Mouse (Mus musculus): ENCODE measurements around the gene Nxpe3.
A peak's percentile ranks its signal among the peaks of the same experiment; 100 is the strongest.
"Not testable (repeated sequence)": the region's sequence is repeated elsewhere in the genome, so short reads cannot be mapped to it uniquely, and the experiment has no call there.

Nxpe3 gene

DNA sequence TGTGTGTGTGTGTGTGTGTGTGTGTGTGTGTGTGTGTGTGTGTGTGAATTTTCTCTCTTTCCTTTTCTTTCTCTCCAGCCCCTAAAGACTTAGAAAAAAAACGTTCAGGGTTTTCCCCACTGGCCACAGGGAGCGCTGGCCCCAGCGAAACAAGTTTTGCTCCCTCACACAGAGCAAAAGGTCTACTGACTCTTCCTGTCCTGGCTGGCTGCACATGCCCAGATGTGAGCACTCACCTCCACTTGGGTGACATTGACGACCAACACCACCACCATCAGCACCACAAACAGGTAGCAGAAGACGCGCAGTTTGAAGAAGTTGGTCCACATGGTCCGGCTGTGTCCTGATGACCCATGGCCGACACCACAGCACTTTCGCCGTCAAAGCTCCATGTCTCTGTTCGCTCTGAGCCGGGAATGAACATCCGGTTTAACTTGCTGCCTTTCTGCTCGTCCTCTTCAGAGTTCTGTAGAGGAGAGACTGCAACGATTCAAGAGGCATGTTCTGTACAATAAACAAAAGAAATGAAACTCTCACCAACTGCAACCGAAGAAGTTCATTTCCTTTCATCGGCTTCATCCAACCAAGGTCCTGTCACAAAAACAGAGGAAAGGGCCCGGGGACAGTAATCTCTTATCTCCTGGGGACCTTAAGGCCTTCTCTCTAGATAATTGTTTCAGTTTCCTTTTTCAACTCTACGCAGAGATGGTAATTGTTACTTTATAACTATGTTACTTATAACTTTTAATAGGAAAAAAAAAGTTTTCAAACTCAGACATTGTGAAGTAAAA lies 4.5 kb downstream of the Nxpe3 start:
- DNase-seq (ENCODE audit: low spot score), result no peak

DNA sequence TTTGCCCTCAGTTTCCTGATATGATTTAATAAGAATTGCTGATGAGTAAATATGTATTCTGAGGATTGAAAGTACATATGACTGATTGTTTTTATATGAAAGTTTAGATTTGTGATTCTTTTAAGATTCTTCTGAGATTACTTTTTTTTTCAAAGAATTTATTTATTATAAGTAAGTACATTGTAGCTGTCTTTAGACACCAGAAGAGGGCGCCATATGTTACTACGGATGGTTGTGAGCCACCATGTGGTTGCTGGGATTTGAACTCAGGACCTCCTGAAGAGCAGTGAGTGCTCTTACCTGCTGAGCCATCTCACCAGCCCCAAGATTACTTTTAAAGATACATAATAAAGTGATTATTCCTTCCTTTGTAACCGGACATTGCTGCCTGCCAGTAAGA lies 5.6 kb downstream of the Nxpe3 start:
- no peak for DNase-seq (ENCODE audit: low spot score)

DNA sequence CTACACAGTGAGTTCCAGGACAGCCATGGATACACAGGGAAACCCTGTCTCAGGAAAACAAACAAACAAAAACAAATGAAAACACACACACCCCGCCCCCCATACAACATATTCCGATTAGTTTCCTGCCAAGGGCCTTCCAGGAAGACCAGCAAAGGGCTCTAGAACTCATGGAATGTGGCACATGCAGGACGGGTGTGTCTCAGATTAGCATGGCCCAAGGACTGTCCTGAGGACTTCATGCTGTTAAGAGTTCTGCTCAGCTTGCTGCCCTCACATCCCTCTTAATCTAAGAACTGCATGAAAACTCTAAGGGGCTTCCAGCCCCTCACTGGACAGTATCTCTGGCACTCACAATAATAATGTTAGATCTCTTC lies 6.5 kb downstream of the Nxpe3 start:
- no peak for DNase-seq (ENCODE audit: low spot score)

DNA sequence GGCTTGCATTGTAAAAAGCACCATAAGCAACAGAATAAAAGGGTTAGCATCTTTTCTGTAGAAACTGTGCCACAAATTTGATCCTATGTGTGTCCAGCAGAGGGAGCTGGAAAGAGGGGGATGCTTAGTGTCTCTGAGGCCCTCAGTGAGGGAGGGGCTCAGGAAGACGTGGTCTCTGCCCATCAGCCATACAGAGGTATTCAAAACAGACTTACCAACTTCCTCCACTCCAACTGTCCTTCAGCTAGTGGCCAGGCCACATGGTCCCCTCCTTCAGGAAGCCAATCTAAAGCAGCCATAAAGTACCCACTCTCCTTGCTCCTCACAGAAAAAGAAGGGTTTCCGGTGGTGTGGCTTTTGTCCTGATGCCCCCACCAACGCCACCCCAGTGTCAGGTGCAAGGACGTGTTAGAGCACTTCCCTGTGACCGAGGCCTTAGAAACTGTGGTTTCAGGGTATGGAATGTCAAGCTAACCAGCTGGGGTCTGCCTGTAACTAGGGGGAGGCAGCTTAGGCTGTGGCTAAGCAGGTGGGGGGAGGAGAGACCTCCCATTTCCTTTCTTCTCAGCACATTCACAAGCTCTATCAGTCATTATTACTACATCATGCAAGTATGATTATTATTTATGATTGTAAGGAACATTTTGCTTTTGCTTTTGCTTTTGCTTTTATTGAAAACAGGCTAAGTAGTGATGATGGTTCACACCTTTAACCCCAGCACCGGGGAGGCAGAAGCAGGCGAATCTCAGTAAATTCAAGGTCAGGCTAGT lies 7.1 kb downstream of the Nxpe3 start:
- DNase-seq (ENCODE audit: low spot score), result peak; percentile 42

DNA sequence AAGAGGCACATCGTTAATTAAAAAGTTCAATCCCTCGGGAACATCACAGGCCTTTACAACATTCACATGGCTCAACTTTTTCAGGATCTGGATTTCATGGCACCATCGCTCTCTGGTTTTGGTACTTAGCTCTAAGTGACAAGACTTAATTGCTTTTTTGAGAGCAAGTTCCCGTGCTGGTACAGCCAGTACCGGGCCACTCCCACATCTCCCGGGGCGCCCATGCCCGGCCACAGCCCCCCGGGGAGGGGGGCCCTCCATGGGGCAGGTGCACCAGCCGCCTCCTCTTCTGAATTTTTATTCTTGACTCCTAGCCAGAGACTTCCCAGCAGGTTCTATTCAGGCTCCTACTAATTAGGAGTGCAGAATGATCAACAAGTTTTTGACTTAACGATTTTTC lies 10.8 kb downstream of the Nxpe3 start:
- DNase-seq (ENCODE audit: low spot score), result no peak

DNA sequence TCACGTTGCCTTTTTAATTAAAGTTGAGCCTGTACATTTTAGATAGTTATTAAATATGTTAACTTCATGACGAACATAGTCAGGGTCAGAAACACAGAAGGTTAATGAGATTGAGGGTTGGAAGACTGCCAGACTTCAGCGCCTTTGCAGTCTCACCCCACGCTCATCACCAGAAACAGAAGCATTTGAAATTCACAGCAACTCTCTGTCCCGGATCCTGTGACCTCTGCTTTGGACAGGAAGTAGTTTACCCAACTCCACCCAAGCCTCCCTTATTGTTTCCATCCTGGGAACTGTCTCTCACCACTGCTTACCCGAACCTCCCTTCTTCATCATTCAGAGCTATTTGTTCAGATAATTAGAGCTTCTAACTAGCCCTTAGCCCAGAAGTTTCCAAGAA lies 19.1 kb downstream of the Nxpe3 start:
- no peak for DNase-seq (ENCODE audit: low spot score)

DNA sequence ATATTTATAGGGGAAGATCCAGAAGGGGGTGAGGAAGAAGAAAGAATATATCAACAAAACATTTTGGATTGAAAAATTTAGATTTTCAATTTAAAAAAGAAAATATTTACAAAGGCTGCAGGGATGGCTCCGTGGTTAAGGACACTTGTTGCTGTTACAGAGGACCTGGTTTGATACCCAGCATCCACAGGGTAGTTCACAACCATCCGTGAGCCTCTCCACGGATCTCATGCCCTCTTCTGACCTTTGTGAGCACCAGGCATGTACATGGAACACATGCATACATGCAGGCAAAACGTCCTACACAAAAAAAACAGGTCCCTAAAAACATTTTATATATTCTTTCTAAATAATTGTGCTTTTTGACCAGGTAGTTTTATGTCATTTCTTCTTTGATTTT lies 31.3 kb downstream of the Nxpe3 start:
- no peak for DNase-seq (ENCODE audit: low spot score)

DNA sequence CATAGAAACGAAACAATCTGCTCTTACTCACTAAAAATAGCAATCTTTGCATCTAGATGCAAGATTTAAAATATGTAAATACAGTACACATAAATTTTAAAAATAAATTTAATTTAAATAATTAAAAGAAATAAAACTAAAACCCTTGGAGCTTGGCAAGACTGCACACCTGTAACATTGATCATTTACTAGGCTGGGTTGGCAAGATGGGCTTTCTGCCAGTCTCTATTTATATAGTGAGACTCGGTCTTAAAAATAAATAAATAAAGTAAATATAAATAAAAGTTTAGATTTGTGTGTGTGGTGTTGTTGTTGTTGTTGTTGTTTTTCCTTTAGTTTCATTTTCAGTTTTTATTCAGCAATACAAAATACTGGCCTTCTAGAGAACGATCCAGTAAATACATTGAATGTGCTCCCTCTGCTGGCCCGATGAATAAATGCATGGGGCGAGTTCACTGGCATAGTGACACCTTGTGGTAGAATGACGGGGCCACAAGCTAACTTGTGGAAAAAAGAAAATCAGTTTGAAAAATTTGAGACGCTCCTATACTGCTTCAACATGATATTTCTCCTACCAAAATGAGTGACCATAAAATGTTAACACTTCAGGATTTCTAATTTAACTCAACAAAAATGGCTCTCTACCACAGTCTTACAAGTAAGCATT lies 31.8 kb downstream of the Nxpe3 start:
- DNase-seq (ENCODE audit: low spot score), result peak; percentile 76

DNA sequence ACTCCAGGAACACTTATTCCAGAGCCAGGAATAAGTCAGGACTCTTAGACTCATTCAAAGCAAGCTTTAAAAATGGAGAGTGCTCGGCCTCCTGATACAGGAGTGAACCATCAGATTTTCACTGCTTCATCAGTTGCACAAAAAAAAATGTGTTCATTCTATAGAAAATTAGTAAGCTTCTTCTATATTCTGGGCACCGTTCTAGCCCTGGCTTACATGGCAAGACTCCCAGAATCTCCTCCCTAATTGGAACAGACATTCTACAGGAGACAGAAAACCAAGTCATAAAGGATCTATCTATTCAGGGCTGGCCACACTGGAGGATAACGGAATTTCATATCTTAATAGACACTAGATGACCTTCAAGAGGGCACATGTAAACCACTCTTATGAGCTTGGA lies 34.0 kb downstream of the Nxpe3 start:
- DNase-seq (ENCODE audit: low spot score), result no peak

DNA sequence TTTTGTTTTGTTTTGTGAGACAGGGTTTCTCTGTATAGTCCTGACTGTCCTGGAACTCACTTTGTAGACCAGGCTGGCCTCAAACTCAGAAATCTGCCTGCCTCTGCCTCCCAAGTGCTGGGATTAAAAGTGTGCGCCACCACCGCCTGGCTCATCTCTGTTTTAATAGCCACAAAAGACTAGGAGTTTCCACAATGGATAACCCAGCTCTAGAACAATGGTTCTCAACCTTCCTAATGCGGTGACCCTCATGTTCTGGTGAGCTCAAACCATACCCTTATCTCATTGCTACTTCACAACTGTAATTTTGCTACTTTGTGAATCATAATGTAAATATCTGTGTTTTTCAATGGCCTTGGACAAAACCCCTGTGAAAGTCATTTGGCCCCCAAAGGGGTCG lies 35.7 kb downstream of the Nxpe3 start:
- not testable (repeated sequence) for DNase-seq (ENCODE audit: low spot score)

DNA sequence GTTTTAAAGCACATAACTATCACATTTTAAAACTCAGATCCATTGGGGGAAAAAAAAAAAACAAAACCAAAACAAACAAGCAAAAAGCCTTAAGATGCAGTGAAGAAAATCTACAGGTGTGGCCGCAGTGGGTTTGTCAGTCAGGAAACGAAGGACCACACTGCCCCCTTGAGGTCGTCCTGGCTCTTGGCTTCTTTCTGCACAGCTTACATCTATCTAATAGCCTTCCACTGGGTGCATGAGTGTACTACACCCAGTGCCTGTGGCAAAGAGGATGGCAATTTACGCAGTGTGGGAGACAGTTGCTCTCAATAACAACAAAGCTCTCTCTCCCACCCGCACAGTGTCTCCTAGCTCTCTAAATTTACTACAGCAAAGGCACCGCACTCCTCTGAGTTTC lies 36.6 kb downstream of the Nxpe3 start:
- DNase-seq (ENCODE audit: low spot score), result peak; percentile 79

DNA sequence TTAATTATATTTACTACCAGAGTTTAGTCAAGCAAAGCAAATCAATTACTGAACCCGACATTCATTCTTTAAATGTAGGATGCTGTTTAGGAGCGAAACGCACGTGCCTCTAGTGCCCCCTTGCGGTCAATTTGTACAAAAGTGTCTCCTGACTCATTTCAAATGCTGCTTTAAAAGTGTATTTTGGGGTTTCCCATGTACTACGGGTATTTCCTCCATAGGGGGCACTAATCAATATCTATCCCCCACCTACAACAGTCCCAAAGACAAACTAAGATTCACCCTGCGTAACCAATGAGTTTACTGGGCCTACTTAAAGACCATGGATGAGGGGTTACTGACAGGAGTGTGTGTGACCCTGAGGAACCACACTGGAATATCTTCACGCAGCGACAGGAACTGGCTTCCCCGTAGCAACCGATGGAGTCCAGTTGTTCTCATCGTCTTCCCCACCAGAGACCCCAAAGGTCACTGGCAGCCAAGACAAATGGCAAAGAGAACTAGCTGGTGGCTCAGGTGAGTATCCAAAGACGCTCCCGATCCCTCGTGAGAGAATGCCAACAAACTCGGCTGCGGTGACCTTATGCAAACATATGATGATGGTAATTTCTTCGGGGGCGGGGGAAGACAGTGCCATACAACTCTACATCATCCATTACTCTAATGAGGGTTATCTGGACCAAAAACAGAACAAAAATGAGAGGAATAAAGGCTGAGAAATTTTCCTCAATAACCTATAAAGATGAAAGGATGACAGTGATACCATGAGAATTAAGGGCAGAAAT lies 42.0 kb downstream of the Nxpe3 start:
- peak; percentile 92 for DNase-seq (ENCODE audit: low spot score)

DNA sequence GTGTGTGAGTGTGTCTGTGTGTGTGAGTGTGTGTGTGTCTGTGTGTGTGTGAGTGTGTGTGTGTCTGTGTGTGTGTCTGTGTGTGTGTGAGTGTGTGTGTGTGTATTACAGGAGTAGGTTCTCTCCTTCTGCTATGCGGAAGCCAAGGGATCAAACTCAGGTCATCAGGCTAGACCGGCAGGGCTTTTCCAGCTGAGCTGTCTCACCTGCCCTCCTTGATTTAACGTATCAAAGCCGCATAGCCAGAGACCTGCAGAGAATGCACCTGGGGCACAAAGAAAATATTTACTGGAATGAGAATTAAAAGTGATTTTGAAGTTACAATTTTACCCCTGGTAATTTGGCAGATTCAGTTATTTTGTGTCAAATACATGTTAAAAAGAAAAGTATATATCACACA lies 42.6 kb downstream of the Nxpe3 start:
- no peak for DNase-seq (ENCODE audit: low spot score)

DNA sequence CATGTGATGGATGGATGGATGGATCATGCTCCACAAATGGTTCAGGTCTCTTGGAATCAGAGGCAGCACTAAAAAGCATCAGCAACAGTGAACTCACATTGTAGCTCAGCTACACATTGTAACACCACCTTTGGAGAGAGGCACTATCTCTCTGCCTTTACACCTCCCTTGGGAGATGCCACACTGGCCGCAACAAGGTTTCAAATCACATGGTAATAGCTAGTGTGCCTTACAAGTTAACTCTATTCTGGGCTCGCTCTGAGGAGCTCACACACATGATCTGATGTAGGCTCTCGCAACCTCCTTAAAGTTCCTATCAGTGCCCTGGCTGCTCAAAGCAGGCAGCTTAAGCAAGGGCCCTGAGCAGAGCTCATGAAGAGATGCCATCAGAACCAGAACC lies 44.6 kb downstream of the Nxpe3 start:
- no peak for DNase-seq (ENCODE audit: low spot score)

DNA sequence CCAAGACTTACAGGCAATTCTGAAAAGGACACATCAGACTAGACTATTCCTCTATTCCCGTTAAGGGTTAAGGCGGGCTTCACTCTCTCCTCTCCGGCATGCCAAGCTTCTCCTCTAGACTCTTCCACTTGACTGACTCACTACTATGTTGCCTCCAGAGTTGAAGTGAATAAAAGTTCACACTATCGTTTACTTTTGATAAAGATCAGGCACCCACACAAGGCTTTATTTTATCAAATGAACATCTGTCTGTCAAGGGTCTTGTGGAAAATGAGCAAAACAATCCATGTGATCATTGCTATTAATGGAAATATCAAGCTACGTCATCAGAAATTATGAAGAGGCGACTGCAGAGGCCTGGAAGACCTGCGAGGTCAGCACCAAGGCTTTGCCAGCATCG lies 47.4 kb downstream of the Nxpe3 start:
- no peak for DNase-seq (ENCODE audit: low spot score)

DNA sequence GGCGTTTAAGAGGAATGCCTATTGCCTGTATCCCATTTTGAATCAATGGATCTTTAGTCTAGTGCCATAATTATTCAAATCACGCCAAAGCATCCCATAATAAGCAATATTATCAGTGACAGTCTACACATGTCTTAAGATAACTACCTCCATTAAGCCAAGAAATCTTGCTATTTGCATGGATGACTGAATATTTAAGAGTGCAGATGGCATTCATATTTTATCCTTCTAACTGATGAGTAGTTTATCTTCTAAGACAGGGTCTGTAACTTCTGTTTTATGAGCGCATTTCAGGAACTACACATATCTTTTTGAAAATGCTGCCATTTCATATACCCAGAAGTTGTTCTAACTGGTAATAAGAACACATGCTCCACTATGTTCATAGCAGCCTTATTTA lies 50.2 kb downstream of the Nxpe3 start:
- no peak for DNase-seq (ENCODE audit: low spot score)

DNA sequence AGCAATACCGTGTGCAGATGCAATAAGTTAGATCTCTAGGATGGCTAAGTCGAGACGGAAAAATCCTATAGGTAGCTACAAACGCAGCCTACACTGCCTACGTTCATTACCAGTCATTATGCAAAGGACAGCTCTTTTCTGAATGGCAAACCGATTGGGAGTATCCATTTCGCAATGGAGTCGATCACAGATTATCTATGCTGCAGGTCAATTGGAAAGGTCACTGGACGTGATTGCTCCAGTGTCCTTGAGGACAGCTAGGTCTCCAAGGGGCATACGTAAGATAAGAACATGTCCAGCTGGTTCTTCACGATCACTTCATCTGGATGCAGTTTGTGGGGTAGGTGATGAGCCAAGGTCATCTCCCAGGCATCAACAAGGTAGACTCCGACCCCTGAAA lies 51.2 kb downstream of the Nxpe3 start:
- no peak for DNase-seq (ENCODE audit: low spot score)

DNA sequence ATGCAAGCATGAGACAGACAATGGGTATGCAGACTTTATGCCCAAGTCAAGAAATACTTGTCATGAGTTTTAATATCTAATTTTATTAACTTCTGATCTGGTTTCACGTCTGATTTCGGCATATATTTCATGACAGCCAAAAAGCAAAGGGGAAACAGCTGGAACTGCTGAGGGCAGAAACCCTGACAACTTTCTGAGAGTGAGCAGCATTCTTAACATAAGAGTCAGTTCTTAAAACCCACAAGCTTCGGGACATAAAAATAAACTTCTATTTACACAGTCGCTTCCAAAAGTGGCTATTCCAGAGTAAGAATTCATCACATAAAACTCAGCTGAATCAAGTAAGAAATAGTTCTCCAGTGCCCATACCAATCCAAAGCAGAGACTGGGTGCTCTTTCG lies 52.0 kb downstream of the Nxpe3 start:
- no peak for DNase-seq (ENCODE audit: low spot score)

DNA sequence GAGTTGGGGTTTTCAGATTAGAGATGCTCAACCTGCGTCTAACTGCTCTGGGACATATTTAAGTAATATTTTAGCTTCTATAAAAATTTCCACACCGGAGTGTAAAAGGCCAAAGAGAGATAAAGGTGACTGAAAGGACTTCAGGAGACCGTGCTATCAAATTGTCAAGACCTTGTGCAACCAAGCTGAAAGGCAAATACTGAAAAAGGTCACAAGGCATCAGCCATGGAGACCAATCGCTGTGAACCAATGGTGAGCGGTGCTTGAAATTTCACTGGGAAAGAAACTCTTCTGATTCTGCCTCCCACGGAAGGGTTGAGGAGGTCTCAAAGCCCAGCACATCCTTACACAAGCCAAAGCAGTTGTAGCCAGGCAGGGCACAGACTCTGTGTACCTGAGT lies 53.6 kb downstream of the Nxpe3 start:
- DNase-seq (ENCODE audit: low spot score), result no peak

DNA sequence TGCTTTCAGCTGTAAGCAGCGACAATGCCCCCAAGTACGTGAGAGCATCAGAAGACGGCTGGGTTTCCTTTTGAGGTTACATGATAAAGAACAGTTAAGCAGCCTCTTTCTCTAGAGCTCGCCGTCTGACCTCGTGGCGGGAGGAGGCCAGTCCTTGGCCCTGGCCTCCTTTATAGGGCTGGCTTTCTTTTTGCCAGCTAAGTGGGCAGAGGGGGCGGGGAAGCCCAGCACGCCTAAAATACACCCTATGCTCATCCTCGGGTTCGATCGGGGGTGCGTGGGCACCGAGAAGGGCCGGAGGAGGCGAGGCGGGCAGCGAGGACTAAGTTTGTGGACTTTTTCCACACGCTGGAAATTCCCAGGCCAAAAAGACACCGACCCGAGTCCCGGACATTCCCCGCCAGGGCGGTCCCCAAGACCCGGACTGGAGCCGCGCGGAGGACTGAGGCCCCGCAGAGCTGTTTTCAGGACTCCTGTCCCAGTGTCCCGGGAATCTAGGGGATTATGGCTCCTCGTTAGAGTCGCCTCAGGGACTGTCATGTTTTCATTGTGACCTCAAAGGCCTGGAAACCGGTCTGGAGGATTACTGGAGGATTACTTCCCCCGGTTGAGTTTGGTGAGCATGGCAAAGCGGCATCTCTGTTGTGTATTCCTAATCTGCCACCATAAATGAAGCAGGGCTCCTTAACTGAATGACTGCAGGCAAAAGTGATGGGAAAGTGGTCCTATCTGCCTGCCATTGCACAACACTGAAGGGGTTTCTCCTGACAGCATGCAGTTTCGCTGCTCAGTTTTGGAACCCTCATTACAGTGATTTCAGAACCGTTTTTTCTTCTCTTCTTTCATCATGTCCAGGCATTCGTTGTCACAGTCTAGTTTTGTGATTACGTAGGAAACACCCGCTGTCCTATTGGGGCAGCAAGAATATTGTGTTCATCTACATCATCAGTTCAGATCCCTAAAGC lies 56.3 kb downstream of the Nxpe3 start, which contains the start of gene Nfkbiz:
TSS of gene Nfkbiz (minus strand) at position 390 of the 965 bp plus-strand sequence.
- DNase-seq (ENCODE audit: low spot score), result peak; percentile 85

DNA sequence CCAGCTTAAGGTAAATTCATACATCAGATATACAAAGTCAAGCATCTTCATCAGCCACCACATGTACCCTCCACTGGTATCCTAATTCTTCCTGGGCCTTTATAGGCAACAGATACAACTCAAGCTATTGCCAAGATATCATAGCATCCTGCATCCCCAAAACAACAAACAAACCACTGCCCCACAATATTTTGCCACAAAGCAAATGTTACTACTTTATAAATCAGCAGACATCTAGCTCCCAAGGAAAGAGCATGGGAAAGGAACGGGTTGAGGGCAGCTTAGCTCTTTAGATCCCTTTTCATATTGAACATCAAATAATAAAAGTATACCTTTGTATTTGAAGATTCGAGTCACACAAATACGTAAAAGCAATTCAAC lies 57.0 kb downstream of the Nxpe3 start:
- no peak for DNase-seq (ENCODE audit: low spot score)
